Mouse (Mus musculus) large intestine, adult 2 months (tissue): ENCODE measurements around the gene Sidt2. TPM values are rescaled to one million over a fixed set of nuclear protein-coding genes. Genes with fewer than 3 reads are reported as not detected.
A peak's percentile ranks its signal among the peaks of the same experiment; 100 is the strongest.

Experiments
- DNase-seq: peaks from one replicate; pipeline ENCODE4 v3.0.0-alpha.2; 2012; ENCODE audit warnings: low read depth, low spot score
- WGBS: fragments of 180-500 bp; shearing (Covaris S2); methylation state at CpG from one replicate; pipeline ENCODE4 v1.1.7; 2018; 5-methylcytosine and 5-hydroxymethylcytosine counted together
- polyA plus RNA-seq: library from polyadenylated mRNA; depleted of rRNA; stranded (reverse); fragments of >200 nt; gene quantifications from 2 replicates; pipeline ENCODE4 v1.2.3, GENCODE M21; 2012; rRNA removed

The Sidt2 gene
- polyA plus RNA-seq: 332 and 378 TPM in 2 replicates

DNA sequence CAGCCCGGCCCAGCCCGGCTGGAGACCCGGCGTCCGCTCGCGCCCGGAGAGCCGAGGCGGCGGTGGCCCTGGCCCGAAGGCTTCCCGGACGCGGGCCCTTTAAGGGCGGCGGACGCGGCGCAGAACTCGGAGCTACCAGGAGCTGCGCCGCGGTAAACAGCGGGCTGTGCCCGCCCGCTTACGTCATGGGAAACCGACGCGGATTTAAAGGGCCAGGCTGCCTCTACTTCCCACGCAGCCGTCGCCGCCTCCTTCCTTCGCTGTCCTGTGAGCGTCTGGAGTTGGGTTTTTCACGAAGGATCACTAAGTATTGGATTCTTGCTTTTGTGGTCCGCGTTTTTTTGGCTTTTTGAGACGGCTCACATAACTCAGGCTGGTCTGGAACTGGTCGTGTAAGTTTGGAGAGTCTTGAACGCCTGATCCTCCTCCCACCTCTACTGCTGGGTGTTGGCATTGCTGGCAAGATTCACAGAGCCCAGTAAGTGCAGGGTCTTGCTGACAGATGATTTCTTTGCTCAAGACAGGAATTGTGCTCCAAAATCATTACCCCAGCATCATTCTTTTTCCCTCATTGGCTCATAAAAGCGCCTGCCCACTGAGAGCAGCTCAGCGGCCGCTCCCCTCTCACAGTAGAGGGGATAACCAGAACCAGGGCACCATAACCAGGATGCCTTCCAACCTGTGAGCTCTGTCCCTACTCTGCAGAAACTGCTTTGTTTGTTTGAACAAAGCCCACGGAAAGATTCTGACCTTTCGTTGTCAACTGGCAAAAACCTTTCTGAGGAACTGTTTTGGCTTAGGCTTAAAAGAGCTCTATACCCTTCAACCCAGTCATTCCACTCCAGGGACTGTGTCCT is at the start of gene Sidt2:
Gene Sidt2, minus strand, starts transcription at position 152 of the 857 bp plus-strand sequence.
- DNase-seq: peak; percentile 70
- WGBS: 1% methylated on average over 48 of the region's 48 CpGs

DNA sequence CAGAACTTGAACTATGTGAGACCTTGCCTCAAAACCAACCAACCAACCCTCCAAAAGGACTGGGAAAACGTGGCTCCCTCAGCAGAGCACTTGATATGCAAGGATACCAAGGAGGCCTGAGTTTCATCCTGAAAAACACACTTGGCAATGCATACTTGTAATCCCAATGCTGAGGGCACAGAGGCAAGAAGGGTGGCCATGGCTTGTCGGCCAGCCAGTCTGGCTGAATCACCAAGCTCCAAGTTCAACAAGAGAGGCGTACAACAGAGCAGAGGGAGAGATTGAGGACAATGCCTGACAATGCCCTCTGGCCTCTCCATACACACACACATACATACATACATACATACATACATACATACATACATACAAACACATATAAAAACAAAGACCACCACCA is 49.5 kb upstream of the Sidt2 start:
- no peak for DNase-seq
- 61% methylated on average over 3 of the region's 3 CpGs for WGBS

DNA sequence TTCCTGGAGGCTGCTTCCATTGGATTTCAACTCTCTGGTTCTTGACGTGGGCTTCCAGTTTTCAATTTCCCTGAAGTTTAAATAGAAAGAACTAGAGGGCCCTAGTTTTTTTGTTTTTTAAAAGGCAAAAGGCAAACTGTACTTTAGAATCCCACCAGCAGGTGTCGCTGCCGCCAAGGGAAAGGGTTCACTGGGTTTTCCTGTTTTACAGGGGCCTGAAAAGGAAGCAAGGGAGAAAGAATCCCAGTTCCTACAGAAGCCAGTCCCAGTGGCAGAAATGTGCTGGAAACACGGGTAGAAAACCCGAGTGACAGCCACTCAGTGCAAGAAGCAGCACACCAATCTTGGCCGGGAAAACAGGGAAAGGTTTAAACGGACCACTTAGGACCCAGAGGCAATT is 48.7 kb upstream of the Sidt2 start:
- no peak for DNase-seq
- 10% methylated on average over 7 of the region's 7 CpGs for WGBS

DNA sequence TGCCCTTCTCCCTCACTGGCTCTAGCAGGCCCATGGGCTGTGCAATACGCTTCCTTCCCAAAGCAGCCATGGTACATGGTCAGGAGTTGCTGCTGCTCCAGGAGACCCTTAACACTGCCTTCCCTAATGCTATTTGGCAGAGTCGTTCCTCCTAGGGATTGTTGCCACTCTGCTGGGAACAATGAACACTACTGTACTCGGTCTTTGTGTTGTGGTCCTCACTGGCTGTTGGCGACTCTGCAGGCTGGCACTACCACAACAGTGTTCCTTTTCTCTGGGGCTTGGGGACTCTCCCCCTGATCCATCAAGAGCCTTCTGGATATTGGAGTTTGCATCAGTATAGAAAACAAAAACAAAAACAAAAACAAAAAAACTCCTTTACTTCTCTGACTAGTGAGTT is 44.0 kb upstream of the Sidt2 start:
- 79% methylated on average over 4 of the region's 4 CpGs for WGBS
- no peak for DNase-seq

GRCm38 (mm10) chr9:45985229-45985567 is 30.1 kb upstream of the Sidt2 start:
- WGBS: 0% methylated on average over 4 of the region's 4 CpGs
- DNase-seq: peak; percentile 11

GRCm38 (mm10) chr9:45984409-45985228 is 29.6 kb upstream of the Sidt2 start:
- peak; percentile 59 for DNase-seq
- under 1% methylated on average over 76 of the region's 76 CpGs for WGBS

DNA sequence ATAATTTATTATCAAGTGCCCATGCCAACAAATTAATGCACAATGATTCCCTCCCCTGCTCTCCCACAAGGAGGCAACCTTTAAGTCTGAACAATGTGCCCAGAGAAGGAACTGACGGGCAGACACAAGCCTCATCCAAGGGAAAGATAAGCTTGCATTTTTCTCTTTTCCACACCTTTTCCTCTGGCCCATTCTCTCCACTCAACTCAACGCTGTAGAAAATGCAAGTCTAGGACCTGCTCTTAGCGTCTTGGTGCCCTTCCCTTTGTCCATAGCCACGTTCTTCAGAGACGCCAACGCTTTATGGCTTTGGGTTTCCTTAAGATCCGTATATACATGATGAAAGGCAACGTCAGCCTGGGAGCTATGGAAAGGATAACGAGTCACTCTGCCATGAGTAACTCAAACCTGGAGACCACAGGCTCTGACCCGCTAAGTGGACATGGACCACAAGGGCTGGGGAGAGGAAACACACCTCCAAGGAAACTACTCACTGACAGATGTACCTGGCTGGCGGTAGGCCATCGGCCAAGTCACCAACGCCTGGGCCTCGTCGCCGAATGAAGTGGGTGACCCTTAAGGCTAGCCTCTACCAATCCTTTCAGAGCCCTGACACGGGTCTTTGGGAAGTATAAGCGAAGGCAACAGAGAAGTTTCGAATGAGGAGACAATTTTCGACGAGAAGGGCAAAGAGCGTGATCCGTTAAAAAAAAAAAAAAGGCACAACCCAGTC is 28.8 kb upstream of the Sidt2 start:
- peak; percentile 29 for DNase-seq

DNA sequence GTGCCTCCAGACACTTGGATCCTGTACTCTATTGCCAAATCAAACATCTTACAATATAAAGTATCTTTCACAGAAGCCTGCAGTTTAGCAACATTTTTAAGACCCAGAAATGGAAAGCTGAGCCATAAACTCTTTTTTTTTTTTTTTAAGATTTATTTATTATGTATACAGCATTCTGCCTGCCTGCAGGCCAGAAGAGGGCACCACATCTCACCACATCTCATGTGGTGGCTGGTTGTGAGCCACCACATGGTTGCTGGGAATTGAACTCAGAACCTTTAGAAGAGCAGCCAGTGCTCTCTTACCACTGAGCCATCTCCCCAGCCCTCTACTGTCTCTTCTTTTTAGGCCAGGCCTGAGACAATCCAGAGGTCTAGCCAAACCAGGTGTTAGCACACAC is 26.3 kb upstream of the Sidt2 start:
- DNase-seq: no peak

More for the DNA sequence above, 28.8 kb upstream of the Sidt2 start:
- WGBS: under 1% methylated on average over 23 of the region's 23 CpGs

DNA sequence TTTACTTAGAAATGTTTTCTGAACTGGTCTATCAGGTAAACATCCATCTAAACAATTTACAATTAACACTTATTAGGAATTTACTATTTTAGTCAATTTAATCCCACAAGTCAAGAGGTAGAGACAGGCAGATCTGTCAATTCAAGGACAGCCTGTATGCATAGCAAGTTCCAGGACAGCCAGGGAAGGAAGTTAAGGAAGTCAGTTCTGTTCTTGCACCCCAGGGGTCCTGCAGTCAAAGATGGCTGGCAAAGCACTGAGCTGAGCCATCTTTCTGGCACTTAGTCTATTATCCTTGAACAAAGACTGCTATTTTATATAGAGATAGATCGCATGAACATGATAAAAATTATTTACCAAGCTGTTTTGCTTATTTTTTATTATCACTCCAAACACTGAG is 25.6 kb upstream of the Sidt2 start:
- 79% methylated on average over 1 of the region's 1 CpGs for WGBS
- no peak for DNase-seq

DNA sequence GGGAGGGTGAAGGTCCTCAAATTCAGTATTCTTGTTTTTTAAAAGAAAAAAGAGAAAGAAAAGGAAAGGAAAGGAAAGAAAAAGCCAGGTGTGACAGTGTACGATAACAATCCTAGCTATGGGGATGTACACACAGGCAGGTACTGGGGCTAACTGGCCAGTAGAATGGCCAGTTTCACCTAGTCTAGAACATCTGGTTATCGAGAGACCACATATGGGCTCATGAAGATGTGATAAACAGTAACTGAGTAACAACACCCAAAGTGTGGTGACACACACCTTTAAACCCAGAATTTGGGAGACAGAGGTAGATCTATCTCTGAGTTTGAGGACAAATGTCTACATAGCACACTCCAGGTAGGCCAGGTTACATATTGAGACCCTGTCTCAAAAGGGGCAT is 24.7 kb upstream of the Sidt2 start:
- WGBS: 82% methylated on average over 2 of the region's 2 CpGs
- no peak for DNase-seq

DNA sequence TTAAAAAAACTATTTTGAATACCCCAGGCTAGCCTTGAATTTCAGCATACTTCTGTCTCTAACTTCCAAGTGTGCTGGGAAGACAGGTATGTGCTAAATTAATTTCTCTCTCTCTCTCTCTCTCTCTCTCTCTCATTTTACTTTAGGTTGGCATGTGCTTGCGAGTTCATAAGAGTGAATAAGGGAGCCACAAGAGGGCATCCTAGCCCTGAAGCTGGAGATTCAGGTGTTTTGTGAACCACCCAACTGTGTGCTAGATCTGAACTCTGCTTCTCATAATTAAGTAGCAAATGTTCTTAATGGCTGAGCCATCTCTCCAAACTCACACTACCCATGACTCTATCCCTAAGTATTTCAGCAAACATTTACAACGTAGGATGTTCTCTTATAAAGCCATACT is 21.8 kb upstream of the Sidt2 start:
- DNase-seq: no peak
- 68% methylated on average over 2 of the region's 2 CpGs for WGBS

DNA sequence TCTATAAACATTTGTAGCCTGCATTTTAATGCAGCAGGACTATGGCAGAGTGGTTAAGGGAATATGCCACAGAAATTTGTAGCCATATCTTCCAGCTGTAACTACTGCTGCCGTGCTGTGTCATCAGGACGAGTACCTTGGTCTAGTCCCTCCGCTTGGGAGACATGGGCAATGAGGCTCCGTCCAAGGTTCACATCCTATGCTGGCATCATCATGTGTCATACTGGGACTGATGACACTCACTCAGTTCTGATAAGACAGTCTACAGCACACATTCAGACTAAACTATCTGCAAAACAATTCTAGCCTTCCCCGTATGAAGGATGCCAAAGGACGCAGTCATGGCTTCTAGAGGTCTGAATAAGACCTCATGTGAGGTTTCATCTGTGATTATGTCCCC is 8.5 kb upstream of the Sidt2 start:
- DNase-seq: no peak
- WGBS: 80% methylated on average over 6 of the region's 6 CpGs

DNA sequence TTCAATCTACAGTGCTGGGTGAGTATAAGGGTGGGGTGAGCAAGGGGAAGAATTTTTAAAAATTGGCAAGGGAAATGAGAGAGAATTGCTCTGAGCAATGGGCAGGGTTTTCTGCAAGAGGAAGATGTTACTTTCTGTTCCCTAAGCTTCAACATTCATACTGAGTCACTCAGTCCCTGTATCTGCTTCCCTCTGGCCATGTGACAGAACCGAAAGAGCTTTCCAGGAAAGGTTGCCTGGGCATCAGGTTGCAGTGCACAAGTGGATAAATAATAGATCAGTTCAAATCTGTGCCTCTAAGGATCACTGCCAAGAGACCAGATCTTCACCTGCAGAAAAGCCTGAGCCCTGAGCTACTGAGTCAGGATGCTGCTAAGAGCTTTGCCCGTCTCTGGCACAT is 6.8 kb upstream of the Sidt2 start:
- DNase-seq: no peak
- 64% methylated on average over 2 of the region's 2 CpGs for WGBS

GRCm38 (mm10) chr9:45959661-45960060 is 4.6 kb upstream of the Sidt2 start:
- WGBS: 69% methylated on average over 7 of the region's 7 CpGs
- DNase-seq: no peak

- no peak for DNase-seq
- 66% methylated on average over 4 of the region's 4 CpGs for WGBS
Observed at GRCm38 (mm10) chr9:45958851-45959250, 3.8 kb upstream of the Sidt2 start.

GRCm38 (mm10) chr9:45958023-45958670 is 3.1 kb upstream of the Sidt2 start:
- 62% methylated on average over 7 of the region's 7 CpGs for WGBS
- DNase-seq: no peak

- no peak for DNase-seq
- under 1% methylated on average over 63 of the region's 63 CpGs for WGBS
Observed at GRCm38 (mm10) chr9:45954294-45955106, 558 bp downstream of the Sidt2 start.

DNA sequence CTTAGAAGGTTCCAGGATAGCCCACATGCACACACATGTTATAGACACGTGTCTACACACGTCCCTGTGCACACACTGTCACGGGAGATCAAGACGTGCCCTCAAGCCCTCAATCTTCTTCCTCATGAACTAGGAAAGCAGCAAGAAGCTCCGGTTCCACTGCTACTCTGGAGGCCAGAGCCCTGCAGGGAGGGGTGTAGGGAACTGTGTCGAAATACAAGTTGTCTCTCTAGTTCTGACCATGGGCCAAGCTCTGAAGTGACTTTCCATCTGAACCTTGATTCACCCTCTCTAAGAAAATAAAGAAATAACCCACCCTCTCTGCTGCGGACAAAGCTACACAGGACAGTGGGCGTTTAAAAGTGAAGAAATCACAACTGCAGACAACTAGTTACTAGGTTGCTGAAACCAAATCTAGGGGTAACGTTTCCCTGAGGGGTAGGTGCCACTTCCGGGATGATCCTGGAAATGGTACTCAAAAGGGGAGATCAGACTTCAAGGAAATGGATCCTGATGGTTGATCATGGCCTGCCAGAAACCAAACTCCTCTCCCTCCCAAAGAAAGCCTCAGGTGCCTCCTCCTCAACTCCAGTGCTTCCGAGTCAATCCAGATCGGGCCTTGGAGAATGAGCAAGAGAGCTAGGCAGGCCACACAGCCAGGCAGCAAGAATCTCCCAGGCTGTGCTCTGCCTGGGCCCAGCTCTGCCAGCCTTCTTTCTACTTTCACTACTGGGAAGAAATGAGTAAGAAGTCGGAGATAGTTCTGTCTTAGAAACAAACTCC is 1.4 kb downstream of the Sidt2 start:
- DNase-seq: no peak
- WGBS: 27% methylated on average over 13 of the region's 13 CpGs
